Mouse (Mus musculus) C2C12 (cell line): ENCODE measurements around the gene Olfr209. TPM values are rescaled to one million over a fixed set of nuclear protein-coding genes. Genes with fewer than 3 reads are reported as not detected.

ENCODE experiments used
- H3K27me3 ChIP-seq: one replicate; pipeline ENCODE4 v1.6.1; 2011; ENCODE audit not compliant: control insufficient read depth, insufficient read depth, insufficient read length
- H3K36me3 ChIP-seq: one replicate; pipeline ENCODE4 v1.6.1; 2011; ENCODE audit not compliant: control insufficient read depth, insufficient read depth
- H3K4me3 ChIP-seq: one replicate; pipeline ENCODE4 v1.5.1; 2011; ENCODE audit warnings: mild to moderate bottlenecking, control low read depth; ENCODE audit not compliant: poor library complexity, insufficient read depth, severe bottlenecking
- H3K79me2 ChIP-seq: one replicate; pipeline ENCODE4 v1.6.1; 2011; ENCODE audit not compliant: control insufficient read depth, insufficient read depth
- H3K79me3 ChIP-seq: one replicate; pipeline ENCODE4 v1.6.1; 2011; ENCODE audit warnings: low read depth, control low read depth
- H3ac ChIP-seq: one replicate; pipeline ENCODE3; 2011; ENCODE audit warnings: low read depth; ENCODE audit not compliant: control insufficient read depth, insufficient read length
- CEBPB ChIP-seq: IDR thresholded peaks from one replicate; pipeline ENCODE4 v1.6.1; 2011; ENCODE audit warnings: low read depth, mild to moderate bottlenecking, control low read depth, moderate library complexity
- CTCF ChIP-seq: IDR thresholded peaks from one replicate; pipeline ENCODE4 v1.5.1; 2011; ENCODE audit not compliant: control insufficient read depth, insufficient read depth, insufficient read length
- FOSL1 ChIP-seq: IDR thresholded peaks from one replicate; pipeline ENCODE4 v1.8.0; 2011; ENCODE audit warnings: mild to moderate bottlenecking, low read length; ENCODE audit not compliant: poor library complexity, insufficient read depth, severe bottlenecking
- MAX ChIP-seq: IDR thresholded peaks from one replicate; pipeline ENCODE4 v1.6.1; 2011; ENCODE audit warnings: mild to moderate bottlenecking, control low read depth
- MYOD1 ChIP-seq: IDR thresholded peaks from one replicate; pipeline ENCODE4 v1.6.1; 2011; ENCODE audit warnings: low read depth; ENCODE audit not compliant: control insufficient read depth, insufficient read length
- MYOG ChIP-seq: IDR thresholded peaks from one replicate; pipeline ENCODE4 v1.6.1; 2011; ENCODE audit not compliant: control insufficient read depth, insufficient read length; ENCODE audit errors: extremely low read depth
- USF1 ChIP-seq: IDR thresholded peaks from one replicate; pipeline ENCODE4 v1.6.1; 2011; ENCODE audit warnings: low read depth, mild to moderate bottlenecking, control low read depth, moderate library complexity
- long read RNA-seq, 2 experiments: library from polyadenylated mRNA; unstranded; transcript quantifications; one replicate each; pipeline ENCODE4 v2.0.0; 2019 to 2020
- polyA plus RNA-seq: library from polyadenylated mRNA; unstranded; fragments of >200 nt; fragmentation: generic; extraction: Trizol; gene quantifications from one replicate; pipeline ENCODE4 v1.2.1, GENCODE M21; 2012; ENCODE audit warnings: missing spikeins

The Olfr209 gene
- polyA plus RNA-seq: not detected
- long read RNA-seq, experiment 1: 0 reads
- long read RNA-seq, experiment 2: 0 reads

GRCm38 (mm10) chr16:59363893-59364292 is at the start of gene Olfr209:
Gene Olfr209, minus strand, starts transcription at chr16:59363993.
- Histone ChIP-seq H3K36me3 (no peaks in the 10 kb centered on the region), H3K27me3 (no peaks in the 10 kb centered on the region), H3K79me3 (no peaks in the 10 kb centered on the region), H3ac (no peak within 1 kb of the TSS), H3K4me3 (no peak within 1 kb of the TSS), H3K79me2 (no peaks in the 10 kb centered on the region)
- TF ChIP-seq MAX: no peak
- no peak for TF ChIP-seq USF1
- TF ChIP-seq FOSL1: no peak
- TF ChIP-seq CTCF: no peak
- no peak for TF ChIP-seq MYOD1
- no peak for TF ChIP-seq MYOG
- TF ChIP-seq CEBPB: no peak

GRCm38 (mm10) chr16:59413475-59413874 is 49.7 kb upstream of the Olfr209 start:
- TF ChIP-seq CTCF (no peak), FOSL1 (no peak), MYOG (no peak), CEBPB (no peak)
- Histone ChIP-seq H3ac (no peak overlapping the region), H3K36me3 (no peaks in the 10 kb centered on the region)

GRCm38 (mm10) chr16:59409800-59410199 is 46.0 kb upstream of the Olfr209 start:
- no peaks in the 10 kb centered on the region for H3K79me3 ChIP-seq
- no peak for TF ChIP-seq MAX
- H3K36me3 ChIP-seq: no peaks in the 10 kb centered on the region
- H3ac ChIP-seq: no peak overlapping the region
- H3K27me3 ChIP-seq: no peaks in the 10 kb centered on the region
- no peak overlapping the region for H3K4me3 ChIP-seq
- no peaks in the 10 kb centered on the region for H3K79me2 ChIP-seq

More at GRCm38 (mm10) chr16:59413475-59413874, 49.7 kb upstream of the Olfr209 start:
- no peaks in the 10 kb centered on the region for H3K79me2 ChIP-seq
- H3K27me3 ChIP-seq: no peaks in the 10 kb centered on the region
- H3K79me3 ChIP-seq: no peaks in the 10 kb centered on the region
- H3K4me3 ChIP-seq: no peak overlapping the region

GRCm38 (mm10) chr16:59409341-59409748 is 45.6 kb upstream of the Olfr209 start:
- Histone ChIP-seq H3ac (no peak overlapping the region), H3K27me3 (no peaks in the 10 kb centered on the region), H3K36me3 (no peaks in the 10 kb centered on the region), H3K79me2 (no peaks in the 10 kb centered on the region), H3K4me3 (no peak overlapping the region), H3K79me3 (no peaks in the 10 kb centered on the region)
- no peak for TF ChIP-seq MYOG
- TF ChIP-seq MYOD1: no peak
- no peak for TF ChIP-seq USF1
- no peak for TF ChIP-seq FOSL1
- TF ChIP-seq MAX: no peak
- TF ChIP-seq CEBPB: no peak
- no peak for TF ChIP-seq CTCF

- Histone ChIP-seq H3ac (no peak within 1 kb of the TSS), H3K36me3 (no peaks in the 10 kb centered on the region), H3K27me3 (no peaks in the 10 kb centered on the region), H3K79me3 (no peaks in the 10 kb centered on the region), H3K4me3 (no peak within 1 kb of the TSS), H3K79me2 (no peaks in the 10 kb centered on the region)
- TF ChIP-seq MYOD1: no peak
- no peak for TF ChIP-seq CTCF
- no peak for TF ChIP-seq FOSL1
- TF ChIP-seq MYOG: no peak
- TF ChIP-seq MAX: no peak
- TF ChIP-seq CEBPB: no peak
- no peak for TF ChIP-seq USF1
Measured at GRCm38 (mm10) chr16:59407032-59407431, 43.2 kb upstream of the Olfr209 start, which contains the start of gene Gabrr3. Gene Gabrr3, plus strand, starts transcription at chr16:59407332.

GRCm38 (mm10) chr16:59404798-59405197 is 41.0 kb upstream of the Olfr209 start:
- H3K4me3 ChIP-seq: no peak overlapping the region
- H3K79me3 ChIP-seq: no peaks in the 10 kb centered on the region
- no peaks in the 10 kb centered on the region for H3K36me3 ChIP-seq
- no peak overlapping the region for H3ac ChIP-seq
- no peaks in the 10 kb centered on the region for H3K27me3 ChIP-seq
- no peaks in the 10 kb centered on the region for H3K79me2 ChIP-seq
- TF ChIP-seq CEBPB (no peak), CTCF (no peak), MYOG (no peak), USF1 (no peak), FOSL1 (no peak), MAX (no peak), MYOD1 (no peak)
